ENCODE assay signal across 10 mouse cellular contexts in the genomic region with DNA sequence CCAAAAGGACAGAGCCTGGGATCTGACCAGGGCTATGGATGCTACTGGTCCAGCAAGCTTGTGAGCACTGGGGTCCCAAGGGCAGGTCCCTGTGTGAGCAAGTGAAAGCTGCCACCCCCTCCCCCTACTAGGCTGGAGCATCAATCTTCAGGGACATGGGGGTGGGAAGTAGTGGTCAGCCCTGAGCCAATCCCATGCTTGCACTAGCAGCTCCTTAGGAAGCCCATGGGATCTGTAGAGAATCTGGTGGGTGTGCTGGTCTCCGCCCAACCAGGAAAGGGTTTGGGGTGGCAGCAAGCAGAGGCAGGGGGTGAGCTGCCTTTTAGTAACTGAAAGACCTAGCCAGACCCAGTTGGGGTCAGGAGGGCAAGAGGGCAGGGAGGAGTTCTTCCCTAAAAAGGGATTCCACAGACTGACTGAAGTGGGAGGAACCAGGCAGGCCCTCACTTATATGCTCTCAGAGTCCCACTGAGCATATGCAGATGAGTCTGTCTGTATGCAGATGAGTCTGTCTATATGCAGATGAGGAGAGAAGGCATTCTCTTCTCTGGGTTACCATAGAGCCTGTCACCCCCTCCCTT. TPM values are rescaled to one million over a fixed set of nuclear protein-coding genes. Genes with fewer than 3 reads are reported as not detected.
DNase-seq lines count a peak whose midpoint lies in the region; ATAC-seq lines count a peak whose summit lies in the region.
"Had no signal": no experiment of that assay in that cellular context is flagged by ENCODE, and none has a peak within 500 bp of the region (broad histone marks: within the 10 kb centered on the region; RNA-seq: fewer than 3 reads in every experiment).

No protein-coding gene starts in this region.

- H3K9me3 ChIP-seq in forebrain, embryonic 12.5 days: no peaks in the 10 kb centered on the region
- no peaks in the 10 kb centered on the region for H3K9me3 ChIP-seq in midbrain, embryonic 12.5 days
- H3K9me3 ChIP-seq: lung, embryonic 15.5 days had no signal

- H3K27ac ChIP-seq in forebrain, embryonic 12.5 days: peak overlapping the region; percentile 99
- H3K27ac ChIP-seq in midbrain, embryonic 12.5 days (replicated peaks): peak overlapping the region; percentile 82
- H3K27ac ChIP-seq: lung, embryonic 15.5 days had no signal

- peak; percentile 51 to 62 for DNase-seq in frontal cortex, postnatal 36 days (ENCODE audit: low spot score in 2 of 2)
- no peak for DNase-seq in frontal cortex, adult 2 months (ENCODE audit: extremely low spot score in 1 of 2, low spot score in 1 of 2)
- peak; percentile 96 for DNase-seq in ES-CJ7 (ENCODE audit: low read depth, low spot score)
- DNase-seq in thymus, postnatal 36 days: no peak
- no peak for DNase-seq in thymus, postnatal 10 days (ENCODE audit: low spot score in 2 of 2)
- no peak for DNase-seq in embryo, embryonic 10.5 days (ENCODE audit: low spot score)
- DNase-seq: adrenal gland, adult 2 months had no signal

- H3K27me3 ChIP-seq in forebrain, embryonic 12.5 days: peaks cover 40% of the 10 kb centered on the region
- H3K27me3 ChIP-seq in midbrain, embryonic 12.5 days: peaks cover 95% of the 10 kb centered on the region

- H3K4me1 ChIP-seq in forebrain, embryonic 12.5 days: peaks cover 96% of the 10 kb centered on the region
- peaks cover 95% of the 10 kb centered on the region for H3K4me1 ChIP-seq in midbrain, embryonic 12.5 days
- H3K4me1 ChIP-seq: lung, embryonic 15.5 days had no signal

- WGBS in forebrain, embryonic 12.5 days: 47% methylated on average over 1 of the region's 1 CpGs
- WGBS in midbrain, embryonic 12.5 days: 20% methylated on average over 1 of the region's 1 CpGs

- H3K36me3 ChIP-seq in forebrain, embryonic 12.5 days (replicated peaks): peaks cover 40% of the 10 kb centered on the region
- H3K36me3 ChIP-seq in midbrain, embryonic 12.5 days: peaks cover 28% of the 10 kb centered on the region
- H3K36me3 ChIP-seq: lung, embryonic 15.5 days had no signal

- ATAC-seq in forebrain, embryonic 12.5 days (ENCODE audit: low FRiP score): peak; percentile 77
- peak; percentile 83 for ATAC-seq in midbrain, embryonic 12.5 days (ENCODE audit: low FRiP score, low read depth)

- H3K4me2 ChIP-seq in forebrain, embryonic 12.5 days: peak overlapping the region; percentile 22; the same call in 1 of the 2 replicates
- no peak overlapping the region for H3K4me2 ChIP-seq in midbrain, embryonic 12.5 days (replicated peaks)
- H3K4me2 ChIP-seq: lung, embryonic 15.5 days had no signal

- H3K4me3 ChIP-seq in forebrain, embryonic 12.5 days (replicated peaks): no peak overlapping the region
- no peak overlapping the region for H3K4me3 ChIP-seq in midbrain, embryonic 12.5 days
- H3K4me3 ChIP-seq: lung, embryonic 15.5 days had no signal

- peak overlapping the region; percentile 48; the same call in 1 of the 2 replicates for H3K9ac ChIP-seq in forebrain, embryonic 12.5 days
- no peak overlapping the region for H3K9ac ChIP-seq in midbrain, embryonic 12.5 days (replicated peaks)
- H3K9ac ChIP-seq: lung, embryonic 15.5 days had no signal

RNA-seq across cellular contexts. Expression of a gene that starts 23.4 kb away (rescaled TPM):
- not detected in 2 replicates for polyA plus RNA-seq in frontal cortex, adult 2 months (2012; rRNA removed)
- polyA plus RNA-seq in forebrain, embryonic 12.5 days (2016; fragmentation: Nextera tagmentation; extraction: Ambion mirVana): 0.28 TPM in 1 of 2 replicates, not detected in the other
- polyA plus RNA-seq in midbrain, embryonic 12.5 days (2016; fragmentation: Nextera tagmentation; extraction: Ambion mirVana): 0.26 TPM in 1 of 2 replicates, not detected in the other

RNA-seq across cellular contexts. Expression of a gene that starts 55.9 kb away (rescaled TPM):
- polyA plus RNA-seq in frontal cortex, adult 2 months (2012; rRNA removed): not detected in 2 replicates
- polyA plus RNA-seq in forebrain, embryonic 12.5 days (2016; fragmentation: Nextera tagmentation; extraction: Ambion mirVana): 0.31 TPM in 1 of 2 replicates, not detected in the other
- not detected in 2 replicates for polyA plus RNA-seq in midbrain, embryonic 12.5 days (2016; fragmentation: Nextera tagmentation; extraction: Ambion mirVana)
- polyA plus RNA-seq: adrenal gland, adult 2 months had no signal

Comparison
In these comparisons a context has a peak if more than half of its experiments do, and no peak if none do; other contexts are left out.
1. DNase-seq: peak in frontal cortex, postnatal 36 days (2 of 2) and ES-CJ7 (single experiment); none in frontal cortex, adult 2 months (0 of 2), thymus, postnatal 36 days (0 of 2), thymus, postnatal 10 days (0 of 2) and embryo, embryonic 10.5 days (single experiment).